Mouse (Mus musculus): ENCODE results near the gene Ptbp3. TPM values are rescaled to one million over a fixed set of nuclear protein-coding genes. Genes with fewer than 3 reads are reported as not detected.

Ptbp3 gene
- polyA plus RNA-seq, 1 experiment: 4.6 TPM

- Histone ChIP-seq H3K36me3 (ENCODE audit: control insufficient read depth) (peaks cover 68% of the 10 kb centered on the region), H3K27me3 (ENCODE audit: control insufficient read depth) (no peaks in the 10 kb centered on the region), H3K9me3 (ENCODE audit: control insufficient read depth, low read length) (no peaks in the 10 kb centered on the region), H3K4me3 (replicated peaks) (no peak overlapping the region), H3K4me1 (ENCODE audit: control insufficient read depth) (peaks cover 81% of the 10 kb centered on the region)
- no peak for TF ChIP-seq GATA1 (IDR thresholded peaks at IDR 0.05; ENCODE audit: low read length)
- TF ChIP-seq TAL1 (IDR thresholded peaks at IDR 0.05; ENCODE audit: low read length): no peak
These were observed 21.7 kb downstream of the Ptbp3 start for GRCm38 (mm10) chr4:59527470-59527869.

GRCm38 (mm10) chr4:59526728-59527127 lies 22.4 kb downstream of the Ptbp3 start:
- no peak overlapping the region for H3K4me3 ChIP-seq (replicated peaks)
- H3K4me1 ChIP-seq (ENCODE audit: control insufficient read depth): peaks cover 74% of the 10 kb centered on the region
- no peaks in the 10 kb centered on the region for H3K27me3 ChIP-seq (ENCODE audit: control insufficient read depth)
- no peak for TF ChIP-seq TAL1 (IDR thresholded peaks at IDR 0.05; ENCODE audit: low read length)
- no peak for TF ChIP-seq GATA1 (IDR thresholded peaks at IDR 0.05; ENCODE audit: low read length)
- H3K36me3 ChIP-seq (ENCODE audit: control insufficient read depth): peaks cover 69% of the 10 kb centered on the region
- no peaks in the 10 kb centered on the region for H3K9me3 ChIP-seq (ENCODE audit: control insufficient read depth, low read length)

- Histone ChIP-seq H3K36me3 (ENCODE audit: control insufficient read depth) (peaks cover 72% of the 10 kb centered on the region), H3K9me3 (ENCODE audit: control insufficient read depth, low read length) (no peaks in the 10 kb centered on the region), H3K27me3 (ENCODE audit: control insufficient read depth) (no peaks in the 10 kb centered on the region), H3K4me1 (ENCODE audit: control insufficient read depth) (peaks cover 65% of the 10 kb centered on the region), H3K4me3 (replicated peaks) (no peak overlapping the region)
- TF ChIP-seq TAL1 (IDR thresholded peaks at IDR 0.05; ENCODE audit: low read length): no peak
These were observed 24.3 kb downstream of the Ptbp3 start for GRCm38 (mm10) chr4:59524875-59525274.

GRCm38 (mm10) chr4:59510321-59510720 lies 38.8 kb downstream of the Ptbp3 start:
- TF ChIP-seq GATA1 (IDR thresholded peaks at IDR 0.05; ENCODE audit: low read length): no peak
- no peak for TF ChIP-seq TAL1 (IDR thresholded peaks at IDR 0.05; ENCODE audit: low read length)
- no peaks in the 10 kb centered on the region for H3K9me3 ChIP-seq (ENCODE audit: control insufficient read depth, low read length)
- no peak overlapping the region for H3K4me3 ChIP-seq (replicated peaks)
- H3K4me1 ChIP-seq (ENCODE audit: control insufficient read depth): peaks cover 27% of the 10 kb centered on the region
- H3K27me3 ChIP-seq (ENCODE audit: control insufficient read depth): no peaks in the 10 kb centered on the region
- H3K36me3 ChIP-seq (ENCODE audit: control insufficient read depth): peaks cover 94% of the 10 kb centered on the region

- H3K27me3 ChIP-seq (ENCODE audit: control insufficient read depth): no peaks in the 10 kb centered on the region
- peaks cover 94% of the 10 kb centered on the region for H3K36me3 ChIP-seq (ENCODE audit: control insufficient read depth)
- no peak for TF ChIP-seq GATA1 (IDR thresholded peaks at IDR 0.05; ENCODE audit: low read length)
- no peak overlapping the region for H3K4me3 ChIP-seq (replicated peaks)
- peaks cover 27% of the 10 kb centered on the region for H3K4me1 ChIP-seq (ENCODE audit: control insufficient read depth)
- H3K9me3 ChIP-seq (ENCODE audit: control insufficient read depth, low read length): no peaks in the 10 kb centered on the region
These were observed 39.6 kb downstream of the Ptbp3 start for GRCm38 (mm10) chr4:59509558-59509957.

- Histone ChIP-seq H3K4me1 (ENCODE audit: control insufficient read depth) (peaks cover 27% of the 10 kb centered on the region), H3K4me3 (replicated peaks) (no peak overlapping the region), H3K36me3 (ENCODE audit: control insufficient read depth) (peaks cover 89% of the 10 kb centered on the region), H3K27me3 (ENCODE audit: control insufficient read depth) (no peaks in the 10 kb centered on the region), H3K9me3 (ENCODE audit: control insufficient read depth, low read length) (no peaks in the 10 kb centered on the region)
- TF ChIP-seq GATA1 (IDR thresholded peaks at IDR 0.05; ENCODE audit: low read length) (no peak), TAL1 (IDR thresholded peaks at IDR 0.05; ENCODE audit: low read length) (no peak)
These were observed 41.4 kb downstream of the Ptbp3 start for GRCm38 (mm10) chr4:59507766-59508165.

GRCm38 (mm10) chr4:59506704-59507103 lies 42.5 kb downstream of the Ptbp3 start:
- Histone ChIP-seq H3K4me1 (ENCODE audit: control insufficient read depth) (peaks cover 27% of the 10 kb centered on the region), H3K36me3 (ENCODE audit: control insufficient read depth) (peaks cover 89% of the 10 kb centered on the region), H3K27me3 (ENCODE audit: control insufficient read depth) (no peaks in the 10 kb centered on the region), H3K9me3 (ENCODE audit: control insufficient read depth, low read length) (no peaks in the 10 kb centered on the region), H3K4me3 (replicated peaks) (no peak overlapping the region)
- no peak for TF ChIP-seq GATA1 (IDR thresholded peaks at IDR 0.05; ENCODE audit: low read length)
- no peak for TF ChIP-seq TAL1 (IDR thresholded peaks at IDR 0.05; ENCODE audit: low read length)

- TF ChIP-seq GATA1 (IDR thresholded peaks at IDR 0.05; ENCODE audit: low read length) (no peak), TAL1 (IDR thresholded peaks at IDR 0.05; ENCODE audit: low read length) (no peak)
- Histone ChIP-seq H3K9me3 (ENCODE audit: control insufficient read depth, low read length) (no peaks in the 10 kb centered on the region), H3K36me3 (ENCODE audit: control insufficient read depth) (peaks cover 89% of the 10 kb centered on the region), H3K27me3 (ENCODE audit: control insufficient read depth) (no peaks in the 10 kb centered on the region), H3K4me1 (ENCODE audit: control insufficient read depth) (peaks cover 22% of the 10 kb centered on the region), H3K4me3 (replicated peaks) (no peak overlapping the region)
These were observed 43.7 kb downstream of the Ptbp3 start for GRCm38 (mm10) chr4:59505481-59505880.

GRCm38 (mm10) chr4:59491097-59491496 lies 58.1 kb downstream of the Ptbp3 start:
- H3K9me3 ChIP-seq (ENCODE audit: control insufficient read depth, low read length): no peaks in the 10 kb centered on the region
- peaks cover 99% of the 10 kb centered on the region for H3K36me3 ChIP-seq (ENCODE audit: control insufficient read depth)
- no peak overlapping the region for H3K4me3 ChIP-seq (replicated peaks)
- TF ChIP-seq TAL1 (IDR thresholded peaks at IDR 0.05; ENCODE audit: low read length): no peak
- TF ChIP-seq GATA1 (IDR thresholded peaks at IDR 0.05; ENCODE audit: low read length): no peak
- peaks cover 3% of the 10 kb centered on the region; the same call in 1 of the 2 replicates for H3K4me1 ChIP-seq (ENCODE audit: control insufficient read depth)
- H3K27me3 ChIP-seq (ENCODE audit: control insufficient read depth): no peaks in the 10 kb centered on the region

- Histone ChIP-seq H3K4me1 (ENCODE audit: control insufficient read depth) (peaks cover 7% of the 10 kb centered on the region), H3K4me3 (replicated peaks) (no peak overlapping the region), H3K9me3 (ENCODE audit: control insufficient read depth, low read length) (no peaks in the 10 kb centered on the region), H3K36me3 (ENCODE audit: control insufficient read depth) (peaks cover 64% of the 10 kb centered on the region), H3K27me3 (ENCODE audit: control insufficient read depth) (no peaks in the 10 kb centered on the region)
- TF ChIP-seq GATA1 (IDR thresholded peaks at IDR 0.05; ENCODE audit: low read length) (no peak), TAL1 (IDR thresholded peaks at IDR 0.05; ENCODE audit: low read length) (no peak)
These were observed 77.9 kb downstream of the Ptbp3 start for GRCm38 (mm10) chr4:59471306-59471705.

Measured in erythroblast, embryonic 14.5 days (primary cell).